Mouse (Mus musculus) stomach, embryonic 16.5 days (tissue): ENCODE results near the gene Phospho2. TPM values are rescaled to one million over a fixed set of nuclear protein-coding genes. Genes with fewer than 3 reads are reported as not detected.

Source experiments
- ATAC-seq: fragments of 200-750 bp; cut with Nextera tagmentation; 2 replicates; pipeline ENCODE4 v1.8.0; 2017; ENCODE audit warnings: moderate number of reproducible peaks, moderate TSS enrichment; ENCODE audit not compliant: insufficient read depth, low FRiP score
- H3K27ac ChIP-seq: fragments of 300-500 bp; sonication (generic); 2 replicates; pipeline ENCODE4 v1.5.1; 2014; ENCODE audit warnings: low read length
- H3K27me3 ChIP-seq: fragments of 300-500 bp; sonication (generic); 2 replicates; pipeline ENCODE4 v1.6.1; 2014; ENCODE audit warnings: low read length, control low read depth, mixed read lengths; ENCODE audit not compliant: control insufficient read depth, insufficient read depth
- H3K36me3 ChIP-seq: fragments of 300-500 bp; sonication (generic); 2 replicates; pipeline ENCODE4 v1.6.1; 2014; ENCODE audit warnings: low read length; ENCODE audit not compliant: control insufficient read depth, insufficient read depth
- H3K4me1 ChIP-seq: fragments of 300-500 bp; sonication (generic); 2 replicates; pipeline ENCODE4 v1.6.1; 2014; ENCODE audit warnings: low read length, control low read depth, mixed read lengths; ENCODE audit not compliant: control insufficient read depth, insufficient read depth
- H3K4me2 ChIP-seq: fragments of 300-500 bp; sonication (generic); 2 replicates; pipeline ENCODE4 v1.6.1; 2014; ENCODE audit warnings: low read depth, low read length, mixed read lengths
- H3K4me3 ChIP-seq: fragments of 300-500 bp; sonication (generic); replicated peaks from 2 replicates; pipeline ENCODE4 v1.5.1; 2014; ENCODE audit warnings: mild to moderate bottlenecking, low read length
- H3K9ac ChIP-seq: fragments of 300-500 bp; sonication (generic); 2 replicates; pipeline ENCODE4 v1.6.1; 2014; ENCODE audit warnings: low read length
- H3K9me3 ChIP-seq: fragments of 300-500 bp; sonication (generic); replicated peaks from 2 replicates; pipeline ENCODE4 v1.6.1; 2016; ENCODE audit warnings: low read length, control low read depth; ENCODE audit not compliant: control insufficient read depth
- WGBS: fragments of 180-500 bp; shearing (Covaris S2); extraction: QIAGEN DNeasy Blood & Tissue Kit; methylation state at CpG from one replicate; pipeline ENCODE4 v1.1.7; 2014; 5-methylcytosine and 5-hydroxymethylcytosine counted together
- polyA plus RNA-seq: library from polyadenylated mRNA; unstranded; fragments of >200 nt; fragmentation: Nextera tagmentation; extraction: Ambion mirVana; gene quantifications from 2 replicates; pipeline ENCODE4 v1.2.1, GENCODE M21; 2015

Gene Phospho2
- polyA plus RNA-seq, 1 experiment from 2014 or later, result 24.1 TPM

- ATAC-seq, result no peak
- Histone ChIP-seq H3K4me1 (no peaks in the 10 kb centered on the region), H3K27ac (no peak overlapping the region)
These were observed 48.0 kb downstream of the Phospho2 start for GRCm38 (mm10) chr2:69837244-69837967.

GRCm38 (mm10) chr2:69837996-69838395 is 48.6 kb downstream of the Phospho2 start:
- Histone ChIP-seq H3K9ac (no peak overlapping the region), H3K4me3 (no peak overlapping the region), H3K36me3 (peaks cover 9% of the 10 kb centered on the region; the same call in 1 of the 2 replicates), H3K4me1 (no peaks in the 10 kb centered on the region), H3K27ac (no peak overlapping the region), H3K9me3 (no peaks in the 10 kb centered on the region), H3K27me3 (no peaks in the 10 kb centered on the region), H3K4me2 (no peak overlapping the region)
- WGBS, result 37% methylated on average over 3 of the region's 3 CpGs
- no peak for ATAC-seq

More at GRCm38 (mm10) chr2:69837244-69837967, 48.0 kb downstream of the Phospho2 start:
- Histone ChIP-seq H3K4me2 (no peak overlapping the region), H3K27me3 (no peaks in the 10 kb centered on the region), H3K9ac (no peak overlapping the region), H3K9me3 (no peaks in the 10 kb centered on the region), H3K36me3 (peaks cover 9% of the 10 kb centered on the region; the same call in 1 of the 2 replicates), H3K4me3 (no peak overlapping the region)
- 68% methylated on average over 7 of the region's 7 CpGs for WGBS

GRCm38 (mm10) chr2:69838707-69839106 is 49.3 kb downstream of the Phospho2 start:
- Histone ChIP-seq H3K4me2 (no peak overlapping the region), H3K27me3 (no peaks in the 10 kb centered on the region), H3K9ac (no peak overlapping the region), H3K4me3 (no peak overlapping the region), H3K27ac (no peak overlapping the region), H3K9me3 (no peaks in the 10 kb centered on the region), H3K36me3 (peaks cover 7% of the 10 kb centered on the region; the same call in 1 of the 2 replicates), H3K4me1 (no peaks in the 10 kb centered on the region)
- ATAC-seq, result no peak

GRCm38 (mm10) chr2:69840261-69840660 is 50.8 kb downstream of the Phospho2 start:
- H3K4me2 ChIP-seq, result no peak overlapping the region
- H3K27ac ChIP-seq, result no peak overlapping the region
- WGBS, result 36% methylated on average over 6 of the region's 6 CpGs
- no peaks in the 10 kb centered on the region for H3K4me1 ChIP-seq
- no peaks in the 10 kb centered on the region for H3K27me3 ChIP-seq
- no peak overlapping the region for H3K4me3 ChIP-seq
- 0 out of 2 replicates have a peak, but pooled peaks cover 4% of the 10 kb centered on the region for H3K36me3 ChIP-seq
- H3K9me3 ChIP-seq, result no peaks in the 10 kb centered on the region
- no peak overlapping the region for H3K9ac ChIP-seq
- no peak for ATAC-seq

- H3K4me1 ChIP-seq, result 0 out of 2 replicates have a peak, but pooled peaks cover 2% of the 10 kb centered on the region
- no peak overlapping the region for H3K27ac ChIP-seq
- no peak overlapping the region for H3K4me3 ChIP-seq
- H3K4me2 ChIP-seq, result no peak overlapping the region
- no peaks in the 10 kb centered on the region for H3K27me3 ChIP-seq
- no peak overlapping the region for H3K9ac ChIP-seq
- no peaks in the 10 kb centered on the region for H3K9me3 ChIP-seq
- H3K36me3 ChIP-seq, result no peaks in the 10 kb centered on the region
- ATAC-seq, result no peak
- WGBS, result 62% methylated on average over 6 of the region's 6 CpGs
These were observed 59.8 kb downstream of the Phospho2 start for GRCm38 (mm10) chr2:69849215-69849614.

Other genes with a start within 250 kb of the Phospho2 start
- gene Lrp2, start 203.6 kb upstream of the Phospho2 start, polyA plus RNA-seq, result 0.61 and 0.63 TPM in 2 replicates
- gene Bbs5, start 142.5 kb upstream of the Phospho2 start, polyA plus RNA-seq, result 12.2 and 14.9 TPM in 2 replicates
- gene Klhl41, start 119.5 kb upstream of the Phospho2 start, polyA plus RNA-seq, result 0.40 and 7.0 TPM in 2 replicates
- 11.0 and 11.1 TPM in 2 replicates for gene Fastkd1, start 76.1 kb upstream of the Phospho2 start, polyA plus RNA-seq
- 117 and 133 TPM in 2 replicates for gene Ppig, start 67.1 kb upstream of the Phospho2 start, polyA plus RNA-seq
- 1.00 and 1.6 TPM in 2 replicates for gene Ccdc173, start within 50 bp of the Phospho2 start, polyA plus RNA-seq
- gene Klhl23, start 32.3 kb downstream of the Phospho2 start, polyA plus RNA-seq, result 43.9 and 47.3 TPM in 2 replicates
- gene Ssb, start 71.9 kb downstream of the Phospho2 start, polyA plus RNA-seq, result 244 and 263 TPM in 2 replicates
- 36.8 and 36.9 TPM in 2 replicates for gene Mettl5, start 96.0 kb downstream of the Phospho2 start, polyA plus RNA-seq
- 11.8 and 12.7 TPM in 2 replicates for gene Ubr3, start 107.6 kb downstream of the Phospho2 start, polyA plus RNA-seq
- gene Myo3b, start 249.5 kb downstream of the Phospho2 start, polyA plus RNA-seq, result 0.36 and 0.54 TPM in 2 replicates